Mouse (Mus musculus) cerebellum, adult 9-11 months (tissue): ENCODE data around the gene Rrnad1.

Source experiments
- DNase-seq: peaks from one replicate; pipeline ENCODE4 v3.0.0; 2022

Gene Rrnad1

GRCm38 (mm10) chr3:87948378-87949265 is 18.1 kb upstream of the Rrnad1 start, which contains the start of gene Crabp2:
TSS of gene Crabp2 (plus strand) at chr3:87948666.
- DNase-seq, result no peak

- no peak for DNase-seq
These were observed 17.3 kb upstream of the Rrnad1 start for GRCm38 (mm10) chr3:87947811-87948199.

GRCm38 (mm10) chr3:87947056-87947810 is 16.7 kb upstream of the Rrnad1 start:
- DNase-seq, result no peak

- DNase-seq, result no peak
These were observed 16.0 kb upstream of the Rrnad1 start for GRCm38 (mm10) chr3:87946541-87946860.

- no peak for DNase-seq
These were observed 15.4 kb upstream of the Rrnad1 start for GRCm38 (mm10) chr3:87945781-87946540.

GRCm38 (mm10) chr3:87944838-87945600 is 14.5 kb upstream of the Rrnad1 start:
- no peak for DNase-seq

GRCm38 (mm10) chr3:87943586-87943985 is 13.1 kb upstream of the Rrnad1 start:
- DNase-seq, result no peak

- no peak for DNase-seq
These were observed 12.0 kb upstream of the Rrnad1 start for GRCm38 (mm10) chr3:87942471-87942870.

- DNase-seq, result no peak
These were observed 10.1 kb upstream of the Rrnad1 start for GRCm38 (mm10) chr3:87940611-87941010.

GRCm38 (mm10) chr3:87935776-87936175 is 5.3 kb upstream of the Rrnad1 start:
- DNase-seq, result peak; percentile 67

- DNase-seq, result no peak
These were observed 4.7 kb upstream of the Rrnad1 start for GRCm38 (mm10) chr3:87935201-87935600.

- no peak for DNase-seq
These were observed 4.0 kb upstream of the Rrnad1 start for GRCm38 (mm10) chr3:87934501-87934900.

GRCm38 (mm10) chr3:87934026-87934425 is 3.5 kb upstream of the Rrnad1 start:
- no peak for DNase-seq

- DNase-seq, result no peak
These were observed 1.0 kb downstream of the Rrnad1 start for GRCm38 (mm10) chr3:87929341-87930077.

- DNase-seq, result no peak
These were observed 3.1 kb downstream of the Rrnad1 start for GRCm38 (mm10) chr3:87927452-87927851.

- no peak for DNase-seq
These were observed 5.5 kb downstream of the Rrnad1 start for GRCm38 (mm10) chr3:87924996-87925395.

GRCm38 (mm10) chr3:87920270-87920943 is 10.1 kb downstream of the Rrnad1 start:
- DNase-seq, result no peak

- DNase-seq, result peak; percentile 90
These were observed 11.0 kb downstream of the Rrnad1 start, which contains the start of gene Mrpl24 for GRCm38 (mm10) chr3:87919336-87920108. TSS of gene Mrpl24 (plus strand) at chr3:87919506.

GRCm38 (mm10) chr3:87918551-87918950 is 12.0 kb downstream of the Rrnad1 start:
- DNase-seq, result no peak

- DNase-seq, result no peak
These were observed 13.5 kb downstream of the Rrnad1 start for GRCm38 (mm10) chr3:87916990-87917389.
